ENCODE assay signal across 10 mouse cellular contexts in the genomic region with DNA sequence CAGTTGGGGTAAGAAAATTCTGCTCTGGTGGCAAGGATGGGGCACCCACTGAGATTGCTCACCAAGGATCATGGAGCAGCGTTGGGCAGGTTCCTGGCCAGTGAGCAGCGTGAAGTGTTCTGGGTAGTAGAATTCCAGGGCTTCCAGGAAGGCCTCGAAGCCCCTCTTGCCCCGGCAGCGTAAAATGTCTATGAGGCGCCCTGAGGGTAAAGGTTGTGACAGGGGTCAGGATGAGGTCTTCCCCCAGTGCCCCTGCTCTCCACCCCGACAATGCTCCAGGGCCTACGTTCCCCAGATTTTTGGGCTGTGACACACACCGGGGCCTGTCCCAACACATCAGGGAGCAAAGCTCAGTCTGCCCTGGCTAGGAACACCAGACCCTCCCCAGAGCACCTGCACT. TPM values are rescaled to one million over a fixed set of nuclear protein-coding genes. Genes with fewer than 3 reads are reported as not detected.
DNase-seq lines count a peak whose midpoint lies in the region; ATAC-seq and TF ChIP-seq lines count a peak whose summit lies in the region.
"Had no signal": no experiment of that assay in that cellular context is flagged by ENCODE, and none has a peak within 500 bp of the region (broad histone marks: within the 10 kb centered on the region; RNA-seq: fewer than 3 reads in every experiment).

No protein-coding gene starts in this region.

- TF ChIP-seq POLR2A in ES-Bruce4 (IDR thresholded peaks at IDR 0.05; ENCODE audit: insufficient read depth, low read length) = no peak

- no peak for ATAC-seq in heart, embryonic 16.5 days (replicated peaks; ENCODE audit: extremely low read depth, insufficient read depth, low FRiP score)
- ATAC-seq in liver, embryonic 16.5 days (ENCODE audit: low read depth) = no peak

- 76% methylated on average over 9 of the region's 9 CpGs for WGBS in heart, embryonic 10.5 days
- WGBS in heart, embryonic 16.5 days = 86% methylated on average over 9 of the region's 9 CpGs
- WGBS in liver, embryonic 16.5 days (ENCODE audit: insufficient replicate concordance) = 62% methylated on average over 9 of the region's 9 CpGs

- H3K9me3 ChIP-seq in heart, embryonic 10.5 days = no peaks in the 10 kb centered on the region
- H3K9me3 ChIP-seq in ES-Bruce4 (replicated peaks; ENCODE audit: control insufficient read depth, insufficient read depth, low read length, poor library complexity, severe bottlenecking) = no peaks in the 10 kb centered on the region
- H3K9me3 ChIP-seq in heart, embryonic 16.5 days (replicated peaks; ENCODE audit: control insufficient read depth, low read length) = no peaks in the 10 kb centered on the region
- no peaks in the 10 kb centered on the region for H3K9me3 ChIP-seq in liver, embryonic 16.5 days (replicated peaks; ENCODE audit: control insufficient read depth, low read length)

- peaks cover 50% of the 10 kb centered on the region for H3K4me1 ChIP-seq in heart, embryonic 10.5 days
- peaks cover 11% of the 10 kb centered on the region for H3K4me1 ChIP-seq in ES-Bruce4 (ENCODE audit: control insufficient read depth, insufficient read depth, low read length)
- peaks cover 43% of the 10 kb centered on the region for H3K4me1 ChIP-seq in heart, embryonic 16.5 days (ENCODE audit: control insufficient read depth, insufficient read depth, low read length)
- H3K4me1 ChIP-seq in liver, embryonic 16.5 days (ENCODE audit: control insufficient read depth, low read depth, low read length) = peaks cover 5% of the 10 kb centered on the region

- H3K9ac ChIP-seq in ES-Bruce4 (ENCODE audit: low read depth, poor library complexity, severe bottlenecking) = peak overlapping the region; percentile 86
- peak overlapping the region; percentile 94 for H3K9ac ChIP-seq in heart, embryonic 16.5 days (ENCODE audit: low read length)
- no peak overlapping the region; the same call in 1 of the 2 replicates for H3K9ac ChIP-seq in liver, embryonic 16.5 days (ENCODE audit: low read depth, low read length)

- H3K36me3 ChIP-seq in heart, embryonic 10.5 days = no peaks in the 10 kb centered on the region
- H3K36me3 ChIP-seq in ES-Bruce4 (ENCODE audit: control insufficient read depth, insufficient read depth, low read length, poor library complexity, severe bottlenecking) = no peaks in the 10 kb centered on the region
- peaks cover 2% of the 10 kb centered on the region; the same call in 1 of the 2 replicates for H3K36me3 ChIP-seq in heart, embryonic 16.5 days (ENCODE audit: control insufficient read depth, insufficient read depth)
- H3K36me3 ChIP-seq in liver, embryonic 16.5 days (ENCODE audit: control insufficient read depth, insufficient read depth) = no peaks in the 10 kb centered on the region

- no peak for TF ChIP-seq CTCF in ES-Bruce4 (IDR thresholded peaks at IDR 0.05; ENCODE audit: low read depth, low read length)

- peaks cover 78% of the 10 kb centered on the region for H3K27me3 ChIP-seq in heart, embryonic 10.5 days (ENCODE audit: insufficient read depth, poor library complexity, severe bottlenecking)
- H3K27me3 ChIP-seq in ES-Bruce4 (ENCODE audit: control insufficient read depth, insufficient read depth, low read length, poor library complexity, severe bottlenecking) = no peaks in the 10 kb centered on the region
- peaks cover 9% of the 10 kb centered on the region for H3K27me3 ChIP-seq in heart, embryonic 16.5 days (ENCODE audit: control insufficient read depth, insufficient read depth, low read length)
- peaks cover 38% of the 10 kb centered on the region for H3K27me3 ChIP-seq in liver, embryonic 16.5 days (ENCODE audit: control insufficient read depth, insufficient read depth, low read depth, low read length)

- no peak overlapping the region for H3K27ac ChIP-seq in heart, embryonic 10.5 days
- no peak overlapping the region for H3K27ac ChIP-seq in ES-Bruce4 (ENCODE audit: insufficient read depth, low read length)
- no peak overlapping the region for H3K27ac ChIP-seq in heart, embryonic 16.5 days (ENCODE audit: low read length)
- H3K27ac ChIP-seq in liver, embryonic 16.5 days (ENCODE audit: low read length) = no peak overlapping the region

- DNase-seq in heart, embryonic 10.5 days (ENCODE audit: low spot score) = no peak
- no peak for DNase-seq in heart, postnatal 4 days
- no peak for DNase-seq in frontal cortex, adult 2 months (ENCODE audit: extremely low spot score in 1 of 2, low spot score in 1 of 2)
- DNase-seq in layer of hippocampus, adult 8-10 months (ENCODE audit: low spot score in 2 of 2) = no peak
- no peak for DNase-seq in adrenal gland, adult (ENCODE audit: inconsistent age in 2 of 2, low spot score in 1 of 2)

- peak overlapping the region; percentile 98 for H3K4me2 ChIP-seq in heart, embryonic 16.5 days (ENCODE audit: low read depth, low read length)
- peak overlapping the region; percentile 64; the same call in 1 of the 2 replicates for H3K4me2 ChIP-seq in liver, embryonic 16.5 days (ENCODE audit: low read depth, low read length)

- H3K4me3 ChIP-seq in heart, embryonic 10.5 days = peak overlapping the region; percentile 71
- peak overlapping the region; percentile 79 for H3K4me3 ChIP-seq in ES-Bruce4 (ENCODE audit: low read depth, low read length)
- H3K4me3 ChIP-seq in heart, embryonic 16.5 days (ENCODE audit: low read length) = peak overlapping the region; percentile 80
- peak overlapping the region; percentile 65 for H3K4me3 ChIP-seq in liver, embryonic 16.5 days (ENCODE audit: low read depth, low read length)

- no peak for TF ChIP-seq EP300 in ES-Bruce4 (IDR thresholded peaks at IDR 0.05; ENCODE audit: insufficient read depth, low read depth, low read length)

RNA-seq across cellular contexts. Expression of gene Card10, which starts 1.3 kb away (rescaled TPM):
- 3.5 and 4.0 TPM in 2 replicates for polyA plus RNA-seq in heart, embryonic 10.5 days (2016; fragmentation: Nextera tagmentation; extraction: Ambion mirVana)
- 10 to 100 TPM; 15.9 to 18.8 TPM for total RNA-seq in heart, postnatal 4 days (2021)
- 19.6 and 21.5 TPM in 2 replicates for polyA plus RNA-seq in ES-Bruce4 (2011; ENCODE audit: insufficient read depth, insufficient read length, low read depth, missing spikeins)
- polyA plus RNA-seq in heart, embryonic 16.5 days (2015; fragmentation: Nextera tagmentation; extraction: Ambion mirVana) = 6.3 and 7.4 TPM in 2 replicates
- polyA plus RNA-seq in liver, embryonic 16.5 days (2015; fragmentation: Nextera tagmentation; extraction: Ambion mirVana) = 1.8 and 2.1 TPM in 2 replicates
- 11.2 and 12.0 TPM in 2 replicates for polyA plus RNA-seq in frontal cortex, adult 2 months (2012; rRNA removed)
- 1 to 10 TPM; 6.6 to 8.2 (median 6.9) TPM for total RNA-seq in layer of hippocampus, adult 8-10 months (2022)

RNA-seq across cellular contexts. Expression of gene Mfng, which starts 28.3 kb away (rescaled TPM):
- polyA plus RNA-seq in heart, embryonic 10.5 days (2016; fragmentation: Nextera tagmentation; extraction: Ambion mirVana) = 5.5 and 10.3 TPM in 2 replicates
- 10 to 100 TPM; 17.6 to 18.1 TPM for total RNA-seq in heart, postnatal 4 days (2021)
- polyA plus RNA-seq in ES-Bruce4 (2011; ENCODE audit: insufficient read depth, insufficient read length, low read depth, missing spikeins) = 4.4 and 5.2 TPM in 2 replicates
- 19.6 and 19.8 TPM in 2 replicates for polyA plus RNA-seq in heart, embryonic 16.5 days (2015; fragmentation: Nextera tagmentation; extraction: Ambion mirVana)
- 4.5 and 5.4 TPM in 2 replicates for polyA plus RNA-seq in liver, embryonic 16.5 days (2015; fragmentation: Nextera tagmentation; extraction: Ambion mirVana)
- 7.0 and 7.2 TPM in 2 replicates for polyA plus RNA-seq in frontal cortex, adult 2 months (2012; rRNA removed)
- 10 to 100 TPM in 1 of 4 experiments, 1 to 10 TPM in 3; 6.5 to 11.2 (median 8.1) TPM for total RNA-seq in layer of hippocampus, adult 8-10 months (2022)

RNA-seq across cellular contexts. Expression of gene Cdc42ep1, which starts 40.9 kb away (rescaled TPM):
- 35.1 and 37.3 TPM in 2 replicates for polyA plus RNA-seq in heart, embryonic 10.5 days (2016; fragmentation: Nextera tagmentation; extraction: Ambion mirVana)
- 10 to 100 TPM; 55.3 to 59.9 TPM for total RNA-seq in heart, postnatal 4 days (2021)
- 9.2 and 10.5 TPM in 2 replicates for polyA plus RNA-seq in ES-Bruce4 (2011; ENCODE audit: insufficient read depth, insufficient read length, low read depth, missing spikeins)
- polyA plus RNA-seq in heart, embryonic 16.5 days (2015; fragmentation: Nextera tagmentation; extraction: Ambion mirVana) = 29.4 and 38.7 TPM in 2 replicates
- 12.1 and 13.1 TPM in 2 replicates for polyA plus RNA-seq in liver, embryonic 16.5 days (2015; fragmentation: Nextera tagmentation; extraction: Ambion mirVana)
- polyA plus RNA-seq in frontal cortex, adult 2 months (2012; rRNA removed) = 18.5 and 20.1 TPM in 2 replicates
- 10 to 100 TPM; 14.5 to 18.7 (median 16.2) TPM for total RNA-seq in layer of hippocampus, adult 8-10 months (2022)

RNA-seq across cellular contexts. Expression of gene Lgals2, which starts 53.8 kb away (rescaled TPM):
- 2.2 TPM in 1 of 2 replicates, not detected in the other for polyA plus RNA-seq in heart, embryonic 10.5 days (2016; fragmentation: Nextera tagmentation; extraction: Ambion mirVana)
- total RNA-seq in heart, postnatal 4 days (2021) = not detected
- polyA plus RNA-seq in ES-Bruce4 (2011; ENCODE audit: insufficient read depth, insufficient read length, low read depth, missing spikeins) = 2.4 TPM in 1 of 2 replicates, not detected in the other
- polyA plus RNA-seq in heart, embryonic 16.5 days (2015; fragmentation: Nextera tagmentation; extraction: Ambion mirVana) = 2.2 TPM in 1 of 2 replicates, not detected in the other
- 9.1 and 15.8 TPM in 2 replicates for polyA plus RNA-seq in liver, embryonic 16.5 days (2015; fragmentation: Nextera tagmentation; extraction: Ambion mirVana)
- polyA plus RNA-seq in frontal cortex, adult 2 months (2012; rRNA removed) = 0.74 and 2.0 TPM in 2 replicates
- not detected for total RNA-seq in layer of hippocampus, adult 8-10 months (2022)
- total RNA-seq: adrenal gland, postnatal 25 days; layer of hippocampus, postnatal 10 days had no signal
